Mouse (Mus musculus) limb, embryonic 11.5 days (tissue): Measurements from ENCODE around the gene Arih2. TPM values are rescaled to one million over a fixed set of nuclear protein-coding genes. Genes with fewer than 3 reads are reported as not detected.

Experiments used
- ATAC-seq: fragments of 200-750 bp; cut with Nextera tagmentation; 2 replicates; pipeline ENCODE4 v1.8.0; 2017; ENCODE audit warnings: low read depth; ENCODE audit not compliant: insufficient number of reproducible peaks, low FRiP score, low TSS enrichment
- DNase-seq: peaks from one replicate; pipeline ENCODE4 v3.0.0-alpha.2; 2015; ENCODE audit warnings: low spot score
- H3K27ac ChIP-seq: fragments of 300-500 bp; sonication (generic); replicated peaks from 2 replicates; pipeline ENCODE4 v1.5.1; 2014; ENCODE audit warnings: low read depth, mild to moderate bottlenecking, low read length
- H3K27me3 ChIP-seq: fragments of 300-500 bp; sonication (generic); 2 replicates; pipeline ENCODE4 v1.6.1; 2014; ENCODE audit warnings: mild to moderate bottlenecking, low read length, mixed read lengths; ENCODE audit not compliant: control insufficient read depth, insufficient read depth
- H3K36me3 ChIP-seq: fragments of 300-500 bp; sonication (generic); 2 replicates; pipeline ENCODE4 v1.6.1; 2014; ENCODE audit warnings: mild to moderate bottlenecking, low read length, moderate library complexity, mixed read lengths; ENCODE audit not compliant: control insufficient read depth, insufficient read depth
- H3K4me1 ChIP-seq: fragments of 300-500 bp; sonication (generic); 2 replicates; pipeline ENCODE4 v1.6.1; 2014; ENCODE audit warnings: low read length, mixed read lengths; ENCODE audit not compliant: control insufficient read depth, insufficient read depth
- H3K4me2 ChIP-seq: fragments of 300-500 bp; sonication (generic); 2 replicates; pipeline ENCODE4 v1.6.1; 2014; ENCODE audit warnings: low read depth, mild to moderate bottlenecking, moderate library complexity; ENCODE audit not compliant: severe bottlenecking
- H3K4me3 ChIP-seq: fragments of 300-500 bp; sonication (generic); 2 replicates; pipeline ENCODE4 v1.5.1; 2014; ENCODE audit warnings: low read depth, low read length
- H3K9ac ChIP-seq: fragments of 300-500 bp; sonication (generic); 2 replicates; pipeline ENCODE4 v1.6.1; 2014; ENCODE audit warnings: mild to moderate bottlenecking, low read length
- H3K9me3 ChIP-seq: fragments of 300-500 bp; sonication (generic); 2 replicates; pipeline ENCODE4 v1.6.1; 2016; ENCODE audit warnings: low read length; ENCODE audit not compliant: control insufficient read depth
- WGBS: fragments of 180-500 bp; shearing (Covaris S2); extraction: QIAGEN DNeasy Blood & Tissue Kit; methylation state at CpG from one replicate; pipeline ENCODE4 v1.1.7; 2014; 5-methylcytosine and 5-hydroxymethylcytosine counted together
- polyA plus RNA-seq: library from polyadenylated mRNA; unstranded; fragments of >200 nt; fragmentation: Nextera tagmentation; extraction: Ambion mirVana; gene quantifications from 2 replicates; pipeline ENCODE4 v1.2.1, GENCODE M21; 2014

Arih2 gene
- polyA plus RNA-seq, 1 experiment from 2014 or later: 45.0 TPM

- peaks cover 25% of the 10 kb centered on the region for H3K4me1 ChIP-seq
- no peaks in the 10 kb centered on the region for H3K9me3 ChIP-seq
- H3K36me3 ChIP-seq: peaks cover 24% of the 10 kb centered on the region
- peak; percentile 83 for DNase-seq
- H3K27me3 ChIP-seq: no peaks in the 10 kb centered on the region
- no peak overlapping the region for H3K4me3 ChIP-seq
- no peak for ATAC-seq
- no peak overlapping the region for H3K9ac ChIP-seq
- 57% methylated on average over 26 of the region's 26 CpGs for WGBS
- H3K4me2 ChIP-seq: no peak overlapping the region
- H3K27ac ChIP-seq: no peak overlapping the region
These were observed 75.2 kb downstream of the Arih2 start for GRCm38 (mm10) chr9:108573774-108574690.

GRCm38 (mm10) chr9:108572321-108572720 is 76.9 kb downstream of the Arih2 start:
- peaks cover 25% of the 10 kb centered on the region for H3K4me1 ChIP-seq
- 86% methylated on average over 10 of the region's 10 CpGs for WGBS

GRCm38 (mm10) chr9:108571401-108571973 is 77.7 kb downstream of the Arih2 start:
- Histone ChIP-seq H3K4me2 (no peak overlapping the region; the same call in 1 of the 2 replicates), H3K9ac (0 out of 2 replicates have a peak overlapping the region, but pooled peaks have one; percentile 3), H3K4me3 (no peak overlapping the region), H3K4me1 (peaks cover 18% of the 10 kb centered on the region), H3K27me3 (no peaks in the 10 kb centered on the region), H3K36me3 (peaks cover 24% of the 10 kb centered on the region), H3K9me3 (no peaks in the 10 kb centered on the region), H3K27ac (no peak overlapping the region)
- WGBS: 96% methylated on average over 16 of the region's 16 CpGs
- ATAC-seq (no peak), DNase-seq (no peak)

More at GRCm38 (mm10) chr9:108572321-108572720, 76.9 kb downstream of the Arih2 start:
- DNase-seq (no peak), ATAC-seq (no peak)
- Histone ChIP-seq H3K27ac (no peak overlapping the region), H3K4me2 (no peak overlapping the region), H3K9ac (no peak overlapping the region), H3K36me3 (peaks cover 24% of the 10 kb centered on the region), H3K9me3 (no peaks in the 10 kb centered on the region), H3K27me3 (no peaks in the 10 kb centered on the region), H3K4me3 (no peak overlapping the region)

- Histone ChIP-seq H3K36me3 (peaks cover 20% of the 10 kb centered on the region), H3K4me3 (peak overlapping the region; percentile 62), H3K4me1 (peaks cover 21% of the 10 kb centered on the region), H3K27me3 (no peaks in the 10 kb centered on the region), H3K27ac (peak overlapping the region; percentile 61; the same call in 1 of the 2 replicates), H3K4me2 (peak overlapping the region; percentile 97), H3K9me3 (no peaks in the 10 kb centered on the region), H3K9ac (peak overlapping the region; percentile 60)
- 2% methylated on average over 40 of the region's 40 CpGs for WGBS
- DNase-seq: peak; percentile 88
- ATAC-seq: peak; percentile 14; the same call in 1 of the 2 replicates
These were observed 78.8 kb downstream of the Arih2 start for GRCm38 (mm10) chr9:108570207-108570896.

- peak within 1 kb of the TSS; percentile 60 for H3K9ac ChIP-seq
- WGBS: 8% methylated on average over 42 of the region's 42 CpGs
- peak within 1 kb of the TSS; percentile 61; the same call in 1 of the 2 replicates for H3K27ac ChIP-seq
- peaks cover 20% of the 10 kb centered on the region for H3K36me3 ChIP-seq
- DNase-seq: peak; percentile 95
- H3K4me1 ChIP-seq: peaks cover 21% of the 10 kb centered on the region
- no peaks in the 10 kb centered on the region for H3K27me3 ChIP-seq
- H3K9me3 ChIP-seq: no peaks in the 10 kb centered on the region
- peak within 1 kb of the TSS; percentile 97 for H3K4me2 ChIP-seq
- peak within 1 kb of the TSS; percentile 62 for H3K4me3 ChIP-seq
- peak; percentile 52 for ATAC-seq
These were observed 79.6 kb downstream of the Arih2 start, which contains the start of gene Dalrd3 for GRCm38 (mm10) chr9:108569381-108570206. Dalrd3 (plus strand) TSS chr9:108569886.

- Histone ChIP-seq H3K4me3 (peak overlapping the region; percentile 76; the same call in 1 of the 2 replicates), H3K36me3 (peaks cover 25% of the 10 kb centered on the region), H3K9ac (no peak overlapping the region), H3K4me1 (peaks cover 17% of the 10 kb centered on the region), H3K9me3 (no peaks in the 10 kb centered on the region), H3K27me3 (no peaks in the 10 kb centered on the region), H3K4me2 (peak overlapping the region; percentile 89), H3K27ac (no peak overlapping the region)
- ATAC-seq (no peak), DNase-seq (peak; percentile 22)
- WGBS: 83% methylated on average over 17 of the region's 17 CpGs
These were observed 80.7 kb downstream of the Arih2 start for GRCm38 (mm10) chr9:108568511-108568921.

GRCm38 (mm10) chr9:108567931-108568419 is 81.2 kb downstream of the Arih2 start:
- no peak for ATAC-seq
- H3K4me2 ChIP-seq: peak overlapping the region; percentile 89
- H3K27ac ChIP-seq: peak overlapping the region; percentile 66; the same call in 1 of the 2 replicates
- peak overlapping the region; percentile 76 for H3K4me3 ChIP-seq
- peak overlapping the region; percentile 70 for H3K9ac ChIP-seq
- H3K4me1 ChIP-seq: peaks cover 17% of the 10 kb centered on the region
- WGBS: 13% methylated on average over 18 of the region's 18 CpGs
- no peaks in the 10 kb centered on the region for H3K9me3 ChIP-seq
- DNase-seq: no peak
- peaks cover 20% of the 10 kb centered on the region for H3K36me3 ChIP-seq
- no peaks in the 10 kb centered on the region for H3K27me3 ChIP-seq
